Mouse (Mus musculus): ENCODE measurements at regions not wholly inside any gene's neighbourhood (a gene's known extent, or its start where the extent isn't known, plus 50 kb on each side); places are given as distances from the start of the nearest gene placed in this dataset.

DNA sequence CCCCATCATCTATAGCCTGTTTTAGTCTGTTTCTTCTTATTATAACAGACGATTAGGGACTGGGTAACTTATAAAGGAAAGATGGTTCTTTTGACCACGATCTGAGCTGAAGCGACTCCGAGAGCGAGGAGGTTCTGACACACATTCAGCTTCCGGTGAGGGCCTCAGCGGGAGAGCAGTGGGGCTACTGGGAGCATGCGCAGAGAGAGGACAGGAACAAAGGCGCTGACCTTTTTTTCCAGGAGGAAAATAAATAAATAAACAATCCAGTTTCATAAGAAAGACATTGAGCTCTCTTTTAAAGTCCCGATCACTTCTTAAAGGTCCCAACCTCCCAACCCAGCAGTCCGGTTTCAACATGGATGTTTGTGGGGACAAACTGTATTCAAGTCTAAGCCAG is 230.6 kb downstream of the Dact1 start:
- 85% methylated on average over 11 of the region's 11 CpGs for WGBS
- Histone ChIP-seq H3K9me3 (no peaks in the 10 kb centered on the region), H3K4me1 (peaks cover 4% of the 10 kb centered on the region; the same call in 1 of the 2 replicates), H3K27ac (replicated peaks) (no peak overlapping the region), H3K27me3 (peaks cover 5% of the 10 kb centered on the region; the same call in 1 of the 2 replicates), H3K9ac (replicated peaks) (no peak overlapping the region), H3K4me2 (replicated peaks) (no peak overlapping the region), H3K36me3 (no peaks in the 10 kb centered on the region), H3K4me3 (no peak overlapping the region)
- ATAC-seq (ENCODE audit: low FRiP score, low read depth): no peak

DNA sequence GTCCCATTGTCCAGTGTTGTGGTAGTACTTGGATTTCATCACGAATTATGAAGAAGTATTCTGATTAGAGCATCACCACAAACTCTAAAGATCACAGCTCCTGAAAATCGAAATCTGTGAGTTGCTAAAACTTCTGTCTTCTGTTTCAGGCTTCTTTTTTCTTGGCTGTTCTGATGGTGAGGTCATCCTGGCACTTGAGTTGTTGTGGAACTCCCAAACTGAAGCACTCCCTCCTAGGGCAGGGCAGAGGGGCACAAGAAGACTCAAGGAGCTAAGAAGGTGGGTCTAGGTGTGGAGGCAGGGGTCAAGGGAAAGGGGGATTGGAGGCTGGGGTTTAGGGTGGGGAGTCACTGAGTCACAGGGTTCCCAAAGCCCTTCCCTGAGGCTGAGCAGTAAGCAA is 232.3 kb downstream of the Dact1 start:
- Histone ChIP-seq H3K9ac (replicated peaks) (no peak overlapping the region), H3K27me3 (peaks cover 5% of the 10 kb centered on the region; the same call in 1 of the 2 replicates), H3K4me2 (replicated peaks) (no peak overlapping the region), H3K9me3 (no peaks in the 10 kb centered on the region), H3K4me1 (peaks cover 4% of the 10 kb centered on the region; the same call in 1 of the 2 replicates), H3K27ac (replicated peaks) (no peak overlapping the region), H3K36me3 (no peaks in the 10 kb centered on the region), H3K4me3 (no peak overlapping the region)
- ATAC-seq (ENCODE audit: low FRiP score, low read depth): no peak
- 80% methylated on average over 2 of the region's 2 CpGs for WGBS

- Histone ChIP-seq H3K4me1 (peaks cover 4% of the 10 kb centered on the region; the same call in 1 of the 2 replicates), H3K27me3 (no peaks in the 10 kb centered on the region; the same call in 1 of the 2 replicates), H3K4me3 (no peak overlapping the region), H3K27ac (replicated peaks) (no peak overlapping the region), H3K9ac (replicated peaks) (no peak overlapping the region), H3K4me2 (replicated peaks) (no peak overlapping the region), H3K9me3 (no peaks in the 10 kb centered on the region), H3K36me3 (no peaks in the 10 kb centered on the region)
- no peak for ATAC-seq (ENCODE audit: low FRiP score, low read depth)
- 77% methylated on average over 7 of the region's 7 CpGs for WGBS
Measured at GRCm38 (mm10) chr12:71543571-71544119, 234.0 kb downstream of the Dact1 start.

GRCm38 (mm10) chr12:71544401-71545159 is 234.9 kb downstream of the Dact1 start:
- Histone ChIP-seq H3K27ac (replicated peaks) (no peak overlapping the region), H3K27me3 (no peaks in the 10 kb centered on the region; the same call in 1 of the 2 replicates)
- 71% methylated on average over 8 of the region's 8 CpGs for WGBS

GRCm38 (mm10) chr12:71546523-71547265 is 237.0 kb downstream of the Dact1 start:
- no peak overlapping the region for H3K4me3 ChIP-seq
- no peak overlapping the region for H3K27ac ChIP-seq (replicated peaks)
- H3K27me3 ChIP-seq: no peaks in the 10 kb centered on the region; the same call in 1 of the 2 replicates
- no peak for ATAC-seq (ENCODE audit: low FRiP score, low read depth)
- H3K36me3 ChIP-seq: no peaks in the 10 kb centered on the region
- H3K9ac ChIP-seq (replicated peaks): no peak overlapping the region
- H3K9me3 ChIP-seq: no peaks in the 10 kb centered on the region
- 83% methylated on average over 9 of the region's 9 CpGs for WGBS
- H3K4me1 ChIP-seq: peaks cover 4% of the 10 kb centered on the region; the same call in 1 of the 2 replicates
- H3K4me2 ChIP-seq (replicated peaks): no peak overlapping the region

More at GRCm38 (mm10) chr12:71544401-71545159, 234.9 kb downstream of the Dact1 start:
- Histone ChIP-seq H3K4me3 (no peak overlapping the region), H3K9me3 (no peaks in the 10 kb centered on the region), H3K4me2 (replicated peaks) (no peak overlapping the region), H3K36me3 (no peaks in the 10 kb centered on the region), H3K9ac (replicated peaks) (no peak overlapping the region), H3K4me1 (peaks cover 4% of the 10 kb centered on the region; the same call in 1 of the 2 replicates)
- ATAC-seq (ENCODE audit: low FRiP score, low read depth): no peak

GRCm38 (mm10) chr12:71549336-71549735 is 239.7 kb downstream of the Dact1 start:
- H3K4me1 ChIP-seq: peaks cover 3% of the 10 kb centered on the region; the same call in 1 of the 2 replicates
- H3K4me2 ChIP-seq (replicated peaks): no peak overlapping the region
- H3K9ac ChIP-seq (replicated peaks): no peak overlapping the region
- ATAC-seq (ENCODE audit: low FRiP score, low read depth): no peak
- no peak overlapping the region for H3K4me3 ChIP-seq
- 83% methylated on average over 6 of the region's 6 CpGs for WGBS
- no peaks in the 10 kb centered on the region for H3K9me3 ChIP-seq
- no peaks in the 10 kb centered on the region; the same call in 1 of the 2 replicates for H3K27me3 ChIP-seq
- H3K36me3 ChIP-seq: no peaks in the 10 kb centered on the region
- H3K27ac ChIP-seq (replicated peaks): no peak overlapping the region

DNA sequence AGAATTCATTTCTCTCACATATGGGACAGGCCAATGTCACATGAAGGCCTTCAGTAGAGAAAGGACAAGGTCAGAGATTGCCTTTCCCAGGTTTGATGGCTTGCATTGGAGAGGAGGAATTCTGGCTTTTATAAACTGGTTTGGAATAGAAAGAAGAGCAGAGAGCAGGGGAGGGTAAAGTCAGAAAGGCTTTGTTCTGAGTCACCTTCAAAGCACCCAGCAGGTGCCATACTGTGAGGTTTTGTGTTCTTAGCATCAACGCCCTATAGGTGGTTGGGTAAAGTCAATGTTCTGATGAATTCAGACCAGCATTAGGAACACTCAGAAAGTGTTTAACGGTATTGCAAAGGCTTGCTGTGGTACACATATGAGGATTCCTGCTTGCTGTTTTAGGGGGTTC is 244.5 kb downstream of the Dact1 start:
- Histone ChIP-seq H3K9ac (replicated peaks) (no peak overlapping the region), H3K36me3 (no peaks in the 10 kb centered on the region), H3K4me2 (replicated peaks) (no peak overlapping the region), H3K27me3 (no peaks in the 10 kb centered on the region; the same call in 1 of the 2 replicates), H3K27ac (replicated peaks) (no peak overlapping the region), H3K4me3 (no peak overlapping the region), H3K9me3 (no peaks in the 10 kb centered on the region), H3K4me1 (no peaks in the 10 kb centered on the region)
- no peak for ATAC-seq (ENCODE audit: low FRiP score, low read depth)
- WGBS: 58% methylated on average over 2 of the region's 2 CpGs

DNA sequence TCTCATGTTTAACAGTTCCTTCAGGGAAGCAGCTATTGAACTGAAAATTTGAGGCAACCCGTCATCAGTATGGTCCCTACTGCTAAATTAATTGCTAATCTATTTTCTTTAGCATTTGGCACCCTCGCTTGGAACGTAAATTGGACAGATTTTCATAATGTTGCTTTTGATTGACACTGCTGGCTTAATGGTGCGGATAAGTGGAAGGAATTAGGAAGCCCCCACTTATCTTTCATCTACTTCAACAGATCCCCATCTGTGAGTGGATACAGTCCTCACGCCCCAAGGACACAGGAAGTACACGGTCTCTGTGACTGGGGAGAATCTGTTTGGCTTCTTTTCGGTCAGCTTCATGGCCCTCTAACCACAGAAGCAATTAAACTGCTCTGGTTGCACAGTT is 251.6 kb downstream of the Dact1 start:
- no peak overlapping the region for H3K27ac ChIP-seq (replicated peaks)
- WGBS: 66% methylated on average over 7 of the region's 7 CpGs
- no peak overlapping the region for H3K4me3 ChIP-seq
- no peak overlapping the region for H3K9ac ChIP-seq (replicated peaks)
- H3K4me1 ChIP-seq: no peaks in the 10 kb centered on the region
- peaks cover 11% of the 10 kb centered on the region for H3K27me3 ChIP-seq
- no peak overlapping the region for H3K4me2 ChIP-seq (replicated peaks)
- H3K9me3 ChIP-seq: no peaks in the 10 kb centered on the region
- no peak for ATAC-seq (ENCODE audit: low FRiP score, low read depth)
- no peaks in the 10 kb centered on the region for H3K36me3 ChIP-seq

GRCm38 (mm10) chr12:71561918-71562572 is 252.4 kb downstream of the Dact1 start:
- Histone ChIP-seq H3K4me3 (no peak overlapping the region), H3K36me3 (no peaks in the 10 kb centered on the region), H3K4me2 (replicated peaks) (no peak overlapping the region), H3K27ac (replicated peaks) (no peak overlapping the region), H3K9me3 (no peaks in the 10 kb centered on the region), H3K4me1 (no peaks in the 10 kb centered on the region), H3K9ac (replicated peaks) (no peak overlapping the region), H3K27me3 (peaks cover 11% of the 10 kb centered on the region)
- 87% methylated on average over 8 of the region's 8 CpGs for WGBS
- ATAC-seq (ENCODE audit: low FRiP score, low read depth): no peak

DNA sequence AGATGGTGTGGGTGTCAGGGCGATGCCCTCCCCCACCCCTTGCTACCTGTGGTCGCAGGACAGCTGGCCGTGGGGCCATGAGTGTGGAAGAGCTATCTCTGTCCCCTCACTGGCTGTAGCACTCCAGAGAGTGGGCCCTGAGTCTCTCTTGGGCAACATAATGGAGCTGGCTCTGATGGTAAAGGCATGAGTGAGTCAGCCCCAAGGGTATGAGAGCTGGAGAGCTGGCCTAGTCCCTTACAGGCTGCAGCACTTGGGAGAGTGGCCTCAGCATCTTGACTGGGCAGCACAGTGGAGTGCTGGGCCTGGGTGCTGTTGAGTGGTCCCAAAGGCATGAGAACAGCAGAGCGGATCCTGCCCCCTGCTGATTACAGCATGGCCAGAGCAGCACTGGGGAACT is 253.5 kb downstream of the Dact1 start:
- ATAC-seq (ENCODE audit: low FRiP score, low read depth): no peak
- no peak overlapping the region for H3K4me2 ChIP-seq (replicated peaks)
- WGBS: 91% methylated on average over 4 of the region's 4 CpGs
- H3K9me3 ChIP-seq: no peaks in the 10 kb centered on the region
- no peak overlapping the region for H3K27ac ChIP-seq (replicated peaks)
- H3K36me3 ChIP-seq: no peaks in the 10 kb centered on the region
- H3K4me1 ChIP-seq: no peaks in the 10 kb centered on the region
- peaks cover 11% of the 10 kb centered on the region for H3K27me3 ChIP-seq
- H3K9ac ChIP-seq (replicated peaks): no peak overlapping the region
- H3K4me3 ChIP-seq: no peak overlapping the region

DNA sequence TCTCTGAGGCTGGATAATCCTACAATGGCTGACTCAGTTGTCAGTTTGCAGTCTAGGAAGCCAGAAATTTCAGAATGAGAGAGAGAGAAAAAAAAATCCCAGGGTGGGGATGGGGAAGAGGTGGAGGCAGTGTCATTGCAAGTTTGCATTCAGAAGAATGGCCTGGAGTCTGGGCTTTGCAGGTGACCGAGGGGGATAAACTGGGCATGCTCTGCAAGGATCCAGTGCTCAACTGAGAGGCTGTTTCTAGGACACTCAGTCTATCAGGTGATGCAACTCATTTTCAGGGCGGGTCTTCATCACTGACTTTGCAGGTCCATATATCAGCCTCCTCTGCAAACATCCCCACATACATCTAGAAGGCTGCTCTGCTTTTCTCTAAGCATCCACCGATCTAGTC is 256.7 kb downstream of the Dact1 start:
- no peak for ATAC-seq (ENCODE audit: low FRiP score, low read depth)
- Histone ChIP-seq H3K4me1 (peaks cover 6% of the 10 kb centered on the region; the same call in 1 of the 2 replicates), H3K9ac (replicated peaks) (no peak overlapping the region), H3K4me3 (no peak overlapping the region), H3K4me2 (replicated peaks) (no peak overlapping the region), H3K27ac (replicated peaks) (no peak overlapping the region), H3K9me3 (no peaks in the 10 kb centered on the region), H3K27me3 (peaks cover 11% of the 10 kb centered on the region), H3K36me3 (no peaks in the 10 kb centered on the region)
- 90% methylated on average over 3 of the region's 3 CpGs for WGBS
